Mouse (Mus musculus) adrenal gland, postnatal 25 days (tissue): ENCODE data around the gene Gm12185. TPM values are rescaled to one million over a fixed set of nuclear protein-coding genes. Genes with fewer than 3 reads are reported as not detected.

Source experiments
- total RNA-seq: library from RNA; stranded (reverse); gene quantifications from 2 replicates; pipeline ENCODE4 v1.2.3, GENCODE M21; 2021

The Gm12185 gene
- total RNA-seq, 1 experiment from 2014 or later = 1.3 TPM

Other genes with a start within 250 kb of the Gm12185 start
- 598 and 671 TPM in 2 replicates for gene Rack1, start 191.9 kb downstream of the Gm12185 start, total RNA-seq
- 48.6 and 53.0 TPM in 2 replicates for gene Trim41, start 174.9 kb downstream of the Gm12185 start, total RNA-seq
- gene Trim7, start 166.1 kb downstream of the Gm12185 start, total RNA-seq = 16.9 and 17.6 TPM in 2 replicates
- 2.3 and 3.6 TPM in 2 replicates for gene Gm12184, start 165.6 kb downstream of the Gm12185 start, total RNA-seq
- 18.7 and 22.6 TPM in 2 replicates for gene Irgm1, start 120.5 kb downstream of the Gm12185 start, total RNA-seq
- 1.3 TPM in 2 replicates for gene Gm5431, start 90.0 kb downstream of the Gm12185 start, total RNA-seq
- 4.6 TPM in 1 of 2 replicates, not detected in the other for gene Psme2b, start 46.0 kb downstream of the Gm12185 start, total RNA-seq
- gene Olfr56, start 13.3 kb downstream of the Gm12185 start, total RNA-seq = not detected in 2 replicates
- gene 9930111J21Rik1, start 12.8 kb downstream of the Gm12185 start, total RNA-seq = 2.1 and 3.2 TPM in 2 replicates
- 1.5 and 2.2 TPM in 2 replicates for gene Tgtp1, start 1.9 kb upstream of the Gm12185 start, total RNA-seq
- 3.1 TPM in 2 replicates for gene 9930111J21Rik2, start 59.0 kb upstream of the Gm12185 start, total RNA-seq
- gene Tgtp2, start 72.0 kb upstream of the Gm12185 start, total RNA-seq = 1.9 and 2.9 TPM in 2 replicates
- gene Ifi47, start 84.4 kb upstream of the Gm12185 start, total RNA-seq = 1.5 and 2.9 TPM in 2 replicates
- 0.58 and 0.86 TPM in 2 replicates for gene Olfr1396, start 122.6 kb upstream of the Gm12185 start, total RNA-seq
- gene Olfr1395, start 150.0 kb upstream of the Gm12185 start, total RNA-seq = not detected in 2 replicates
- gene Olfr1394, start 162.2 kb upstream of the Gm12185 start, total RNA-seq = not detected in 2 replicates
- gene Btnl9, start 194.9 kb upstream of the Gm12185 start, total RNA-seq = 23.7 and 26.6 TPM in 2 replicates
- gene Zfp62, start 211.1 kb upstream of the Gm12185 start, total RNA-seq = 36.2 and 38.8 TPM in 2 replicates